Mouse (Mus musculus) midbrain, embryonic 11.5 days (tissue): ENCODE results near the gene Ier5. TPM values are rescaled to one million over a fixed set of nuclear protein-coding genes. Genes with fewer than 3 reads are reported as not detected.
A peak's percentile ranks its signal among the peaks of the same experiment; 100 is the strongest.

Experiments
- ATAC-seq: fragments of 200-750 bp; cut with Nextera tagmentation; 2 replicates; pipeline ENCODE4 v1.8.0; 2017; ENCODE audit warnings: moderate TSS enrichment, moderate library complexity; ENCODE audit not compliant: low FRiP score
- DNase-seq: peaks from one replicate; pipeline ENCODE4 v3.0.0; 2015; ENCODE audit warnings: low spot score; ENCODE audit errors: missing footprints
- H3K27ac ChIP-seq: fragments of 300-500 bp; sonication (generic); 2 replicates; pipeline ENCODE4 v1.5.1; 2014; ENCODE audit warnings: low read depth, low read length
- H3K27me3 ChIP-seq: fragments of 300-500 bp; sonication (generic); 2 replicates; pipeline ENCODE4 v1.6.1; 2014; ENCODE audit warnings: mild to moderate bottlenecking, low read length, moderate library complexity, mixed read lengths; ENCODE audit not compliant: control insufficient read depth, insufficient read depth
- H3K36me3 ChIP-seq: fragments of 300-500 bp; sonication (generic); 2 replicates; pipeline ENCODE4 v1.6.1; 2014; ENCODE audit warnings: mild to moderate bottlenecking, low read length, moderate library complexity, mixed read lengths; ENCODE audit not compliant: control insufficient read depth, insufficient read depth
- H3K4me1 ChIP-seq: fragments of 300-500 bp; sonication (generic); 2 replicates; pipeline ENCODE4 v1.6.1; 2014; ENCODE audit warnings: low read length; ENCODE audit not compliant: control insufficient read depth, insufficient read depth
- H3K4me2 ChIP-seq: fragments of 300-500 bp; sonication (generic); 2 replicates; pipeline ENCODE4 v1.6.1; 2014; ENCODE audit warnings: mild to moderate bottlenecking, moderate library complexity
- H3K4me3 ChIP-seq: fragments of 300-500 bp; sonication (generic); 2 replicates; pipeline ENCODE4 v1.5.1; 2014; ENCODE audit warnings: low read depth, low read length
- H3K9ac ChIP-seq: fragments of 300-500 bp; sonication (generic); 2 replicates; pipeline ENCODE4 v1.6.1; 2014; ENCODE audit warnings: low read length
- H3K9me3 ChIP-seq: fragments of 300-500 bp; sonication (generic); 2 replicates; pipeline ENCODE4 v1.6.1; 2016; ENCODE audit warnings: low read length; ENCODE audit not compliant: control insufficient read depth
- WGBS: fragments of 180-500 bp; shearing (Covaris S2); extraction: QIAGEN DNeasy Blood & Tissue Kit; methylation state at CpG from one replicate; pipeline ENCODE4 v1.1.7; 2014; 5-methylcytosine and 5-hydroxymethylcytosine counted together
- polyA plus RNA-seq: library from polyadenylated mRNA; unstranded; fragments of >200 nt; fragmentation: Nextera tagmentation; extraction: Ambion mirVana; gene quantifications from 2 replicates; pipeline ENCODE4 v1.2.1, GENCODE M21; 2014

The Ier5 gene
- polyA plus RNA-seq, 1 experiment from 2014 or later = 13.5 TPM

DNA sequence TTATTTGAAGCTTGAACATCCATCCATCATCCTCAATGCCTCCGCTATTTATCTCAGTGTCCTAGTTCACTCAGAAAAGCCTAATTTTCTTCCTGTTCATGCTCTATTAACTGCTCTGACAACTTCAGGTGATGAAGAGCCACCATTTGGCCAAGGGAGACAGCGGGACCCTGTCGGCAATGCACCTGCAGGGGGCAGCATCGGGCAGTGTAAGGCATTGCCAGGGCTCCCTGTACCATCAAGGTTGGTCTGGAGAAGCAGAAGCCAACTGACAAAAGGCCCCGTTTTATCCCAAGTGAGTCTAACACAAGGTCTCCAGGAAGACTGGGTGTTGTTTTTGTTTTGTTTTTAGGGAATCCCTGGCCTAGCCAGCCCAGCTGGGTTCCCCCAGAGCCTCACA, 50.5 kb downstream of the Ier5 start:
- H3K9me3 ChIP-seq = no peaks in the 10 kb centered on the region
- no peak overlapping the region for H3K9ac ChIP-seq
- ATAC-seq (peak; percentile 78), DNase-seq (peak; percentile 99)
- no peak overlapping the region for H3K27ac ChIP-seq
- 5% methylated on average over 5 of the region's 5 CpGs for WGBS
- H3K4me1 ChIP-seq = peaks cover 25% of the 10 kb centered on the region
- no peaks in the 10 kb centered on the region for H3K27me3 ChIP-seq
- no peak overlapping the region for H3K4me3 ChIP-seq
- no peak overlapping the region for H3K4me2 ChIP-seq
- H3K36me3 ChIP-seq = no peaks in the 10 kb centered on the region

Other genes starting within 250 kb of the Ier5 start
- gene Cacna1e, start 215.1 kb downstream of the Ier5 start, polyA plus RNA-seq = 1.5 and 1.7 TPM in 2 replicates
- 0.41 and 0.49 TPM in 2 replicates for gene Mr1, start 47.2 kb upstream of the Ier5 start, polyA plus RNA-seq
- gene Stx6, start 59.1 kb upstream of the Ier5 start, polyA plus RNA-seq = 97.1 and 100 TPM in 2 replicates
- 2.7 and 3.1 TPM in 2 replicates for gene BC034090, start 144.8 kb upstream of the Ier5 start, polyA plus RNA-seq